Mouse (Mus musculus): ENCODE data around the gene Hint2. TPM values are rescaled to one million over a fixed set of nuclear protein-coding genes. Genes with fewer than 3 reads are reported as not detected.
A peak's percentile ranks its signal among the peaks of the same experiment; 100 is the strongest.

Hint2 gene
- polyA plus RNA-seq, 1 experiment from 2014 or later = 101 TPM

DNA sequence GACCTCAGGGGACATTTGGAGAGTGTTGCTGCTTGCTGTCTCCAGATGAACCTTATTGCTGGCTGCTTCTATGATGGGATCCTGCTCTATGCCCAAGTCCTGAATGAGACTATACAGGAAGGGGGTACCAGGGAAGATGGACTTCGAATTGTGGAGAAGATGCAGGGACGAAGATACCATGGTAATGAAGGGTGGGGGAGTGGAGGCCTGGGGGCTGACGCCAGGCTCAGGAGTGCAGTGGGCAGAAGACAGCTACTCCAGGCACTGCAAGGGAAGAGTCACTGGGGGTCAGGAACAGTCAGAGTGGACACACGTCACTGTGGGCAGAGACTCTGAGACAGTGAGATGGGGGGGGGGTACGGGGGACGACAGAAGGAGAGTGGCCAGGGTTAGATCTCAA, 15.8 kb downstream of the Hint2 start:
- no peak for ATAC-seq (ENCODE audit: insufficient read depth, low FRiP score)
- Histone ChIP-seq H3K9me3 (replicated peaks; ENCODE audit: control insufficient read depth, low read length) (no peaks in the 10 kb centered on the region), H3K27ac (ENCODE audit: low read length) (no peak overlapping the region), H3K4me3 (replicated peaks; ENCODE audit: low read length) (no peak overlapping the region), H3K4me1 (ENCODE audit: control insufficient read depth, insufficient read depth, low read length) (no peaks in the 10 kb centered on the region), H3K9ac (ENCODE audit: low read length) (no peak overlapping the region), H3K27me3 (ENCODE audit: control insufficient read depth, insufficient read depth, low read length) (no peaks in the 10 kb centered on the region), H3K36me3 (ENCODE audit: control insufficient read depth, insufficient read depth, low read length) (no peaks in the 10 kb centered on the region), H3K4me2 (ENCODE audit: low read depth, low read length) (no peak overlapping the region)
- 80% methylated on average over 6 of the region's 6 CpGs for WGBS

DNA sequence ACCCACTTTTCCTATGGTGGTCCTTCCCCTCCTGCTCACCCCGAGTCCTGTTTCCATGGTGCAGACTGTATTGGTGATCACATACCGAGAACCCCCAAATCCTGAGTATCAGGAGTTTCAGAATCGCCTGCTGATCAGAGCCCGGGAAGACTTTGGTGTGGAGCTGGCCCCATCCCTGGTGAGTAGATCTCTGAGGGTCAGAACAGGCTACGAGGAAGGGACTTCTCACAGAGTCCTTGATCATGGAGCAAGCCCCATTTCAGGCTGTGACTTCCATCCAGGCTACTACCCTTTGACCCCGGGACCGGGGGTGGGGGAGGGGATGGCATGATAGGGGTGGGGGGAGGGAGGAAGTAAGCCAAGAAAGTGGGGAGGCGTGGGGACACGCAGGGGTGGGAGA, 16.2 kb downstream of the Hint2 start:
- ATAC-seq (ENCODE audit: insufficient read depth, low FRiP score) = no peak
- WGBS = 73% methylated on average over 9 of the region's 9 CpGs
- Histone ChIP-seq H3K4me1 (ENCODE audit: control insufficient read depth, insufficient read depth, low read length) (no peaks in the 10 kb centered on the region), H3K4me2 (ENCODE audit: low read depth, low read length) (no peak overlapping the region), H3K27me3 (ENCODE audit: control insufficient read depth, insufficient read depth, low read length) (no peaks in the 10 kb centered on the region), H3K27ac (ENCODE audit: low read length) (no peak overlapping the region), H3K9me3 (replicated peaks; ENCODE audit: control insufficient read depth, low read length) (no peaks in the 10 kb centered on the region), H3K36me3 (ENCODE audit: control insufficient read depth, insufficient read depth, low read length) (no peaks in the 10 kb centered on the region), H3K9ac (ENCODE audit: low read length) (no peak overlapping the region), H3K4me3 (replicated peaks; ENCODE audit: low read length) (no peak overlapping the region)

DNA sequence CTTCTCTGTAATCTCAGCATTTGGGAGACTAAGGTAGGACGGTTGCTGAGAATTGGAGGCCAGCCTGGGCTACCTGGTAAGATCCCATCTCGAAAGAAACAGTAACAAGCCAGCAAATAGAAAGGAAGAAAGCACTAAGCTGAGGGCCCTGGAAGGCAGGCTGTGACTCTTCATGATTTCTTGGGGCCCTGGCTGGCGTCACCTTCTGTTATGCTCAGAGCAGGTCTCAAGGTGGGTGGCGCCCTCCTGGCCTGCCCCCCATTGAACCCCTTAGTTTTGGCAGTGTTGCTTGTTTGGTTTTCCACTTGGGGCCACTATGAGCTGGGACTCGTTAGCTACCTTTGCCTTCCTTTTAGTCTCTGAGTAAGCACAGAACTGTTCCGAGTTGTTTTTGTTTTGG, 19.5 kb downstream of the Hint2 start:
- H3K4me2 ChIP-seq (ENCODE audit: low read depth, low read length) = no peak overlapping the region
- WGBS = 71% methylated on average over 6 of the region's 6 CpGs
- no peaks in the 10 kb centered on the region for H3K9me3 ChIP-seq (replicated peaks; ENCODE audit: control insufficient read depth, low read length)
- H3K27me3 ChIP-seq (ENCODE audit: control insufficient read depth, insufficient read depth, low read length) = no peaks in the 10 kb centered on the region
- H3K36me3 ChIP-seq (ENCODE audit: control insufficient read depth, insufficient read depth, low read length) = no peaks in the 10 kb centered on the region
- H3K4me1 ChIP-seq (ENCODE audit: control insufficient read depth, insufficient read depth, low read length) = peaks cover 13% of the 10 kb centered on the region; the same call in 1 of the 2 replicates
- H3K4me3 ChIP-seq (replicated peaks; ENCODE audit: low read length) = no peak overlapping the region
- no peak overlapping the region for H3K27ac ChIP-seq (ENCODE audit: low read length)
- ATAC-seq (ENCODE audit: insufficient read depth, low FRiP score) = no peak
- no peak overlapping the region for H3K9ac ChIP-seq (ENCODE audit: low read length)

DNA sequence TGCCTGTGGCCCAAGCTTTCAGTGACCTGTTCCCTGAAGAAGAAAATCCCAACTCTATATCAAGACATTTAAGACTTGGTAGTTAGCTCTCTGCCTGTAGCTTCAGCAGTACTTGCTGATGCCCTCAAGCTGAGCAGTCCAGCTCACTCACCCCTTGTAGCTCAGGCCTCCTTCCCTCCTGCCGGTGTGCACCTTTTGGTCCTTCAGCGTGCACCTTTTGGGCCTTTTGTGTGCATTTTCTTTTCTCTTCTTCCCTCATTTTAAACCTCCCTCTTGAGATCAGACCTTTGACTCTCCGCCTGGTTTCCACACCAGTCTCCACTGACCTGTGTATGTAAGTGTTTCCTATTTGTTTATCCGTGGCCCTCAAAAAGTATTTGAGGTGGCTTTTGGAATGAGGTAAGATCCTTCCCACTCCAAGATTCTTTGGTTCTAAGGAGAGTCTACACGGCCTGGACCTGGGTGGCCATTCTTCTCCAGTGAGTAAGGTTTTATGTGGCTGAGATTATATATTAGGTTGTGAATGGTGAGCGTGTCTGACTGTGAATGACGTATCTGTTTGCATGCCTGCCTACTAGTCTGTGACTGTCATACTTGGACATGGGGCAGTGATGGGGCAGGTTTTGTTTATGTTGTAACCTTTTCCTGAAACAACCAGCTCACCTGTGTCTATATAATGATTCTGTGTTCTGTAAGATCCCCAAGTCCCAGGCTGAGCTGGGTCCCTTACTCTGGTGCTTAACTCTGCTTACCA, 21.5 kb downstream of the Hint2 start:
- WGBS = 81% methylated on average over 7 of the region's 7 CpGs
- ATAC-seq (ENCODE audit: insufficient read depth, low FRiP score) = no peak
- no peak overlapping the region for H3K9ac ChIP-seq (ENCODE audit: low read length)
- H3K27ac ChIP-seq (ENCODE audit: low read length) = no peak overlapping the region
- H3K27me3 ChIP-seq (ENCODE audit: control insufficient read depth, insufficient read depth, low read length) = no peaks in the 10 kb centered on the region; the same call in 1 of the 2 replicates
- no peaks in the 10 kb centered on the region for H3K36me3 ChIP-seq (ENCODE audit: control insufficient read depth, insufficient read depth, low read length)
- no peaks in the 10 kb centered on the region for H3K9me3 ChIP-seq (replicated peaks; ENCODE audit: control insufficient read depth, low read length)
- no peak overlapping the region for H3K4me2 ChIP-seq (ENCODE audit: low read depth, low read length)
- no peak overlapping the region for H3K4me3 ChIP-seq (replicated peaks; ENCODE audit: low read length)
- H3K4me1 ChIP-seq (ENCODE audit: control insufficient read depth, insufficient read depth, low read length) = peaks cover 21% of the 10 kb centered on the region; the same call in 1 of the 2 replicates

DNA sequence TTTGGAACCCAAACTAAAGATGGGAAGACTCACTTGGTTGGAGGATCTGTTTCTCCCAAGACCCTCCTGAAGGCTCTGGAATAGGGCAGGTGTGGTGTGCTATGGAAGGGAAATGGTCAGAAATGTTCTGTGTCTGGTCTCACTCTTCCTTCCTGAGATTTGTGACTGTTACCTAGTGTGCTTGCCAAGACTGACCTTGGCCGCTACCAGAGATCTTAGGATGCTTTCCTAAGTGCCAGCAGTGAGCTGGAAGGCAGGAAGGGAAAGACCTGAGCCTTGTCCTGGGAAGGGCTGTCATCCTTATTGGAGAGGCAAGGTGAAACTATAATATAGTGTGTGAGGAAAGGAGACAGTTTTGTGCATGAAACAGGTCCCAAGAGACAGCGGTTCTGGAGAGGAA, 22.5 kb downstream of the Hint2 start:
- no peak overlapping the region for H3K4me3 ChIP-seq (replicated peaks; ENCODE audit: low read length)
- H3K9ac ChIP-seq (ENCODE audit: low read length) = 0 out of 2 replicates have a peak overlapping the region, but pooled peaks have one; percentile 8
- no peak overlapping the region for H3K4me2 ChIP-seq (ENCODE audit: low read depth, low read length)
- H3K27me3 ChIP-seq (ENCODE audit: control insufficient read depth, insufficient read depth, low read length) = no peaks in the 10 kb centered on the region; the same call in 1 of the 2 replicates
- ATAC-seq (ENCODE audit: insufficient read depth, low FRiP score) = no peak
- H3K9me3 ChIP-seq (replicated peaks; ENCODE audit: control insufficient read depth, low read length) = no peaks in the 10 kb centered on the region
- peaks cover 21% of the 10 kb centered on the region; the same call in 1 of the 2 replicates for H3K4me1 ChIP-seq (ENCODE audit: control insufficient read depth, insufficient read depth, low read length)
- no peaks in the 10 kb centered on the region for H3K36me3 ChIP-seq (ENCODE audit: control insufficient read depth, insufficient read depth, low read length)
- 92% methylated on average over 2 of the region's 2 CpGs for WGBS
- H3K27ac ChIP-seq (ENCODE audit: low read length) = no peak overlapping the region

DNA sequence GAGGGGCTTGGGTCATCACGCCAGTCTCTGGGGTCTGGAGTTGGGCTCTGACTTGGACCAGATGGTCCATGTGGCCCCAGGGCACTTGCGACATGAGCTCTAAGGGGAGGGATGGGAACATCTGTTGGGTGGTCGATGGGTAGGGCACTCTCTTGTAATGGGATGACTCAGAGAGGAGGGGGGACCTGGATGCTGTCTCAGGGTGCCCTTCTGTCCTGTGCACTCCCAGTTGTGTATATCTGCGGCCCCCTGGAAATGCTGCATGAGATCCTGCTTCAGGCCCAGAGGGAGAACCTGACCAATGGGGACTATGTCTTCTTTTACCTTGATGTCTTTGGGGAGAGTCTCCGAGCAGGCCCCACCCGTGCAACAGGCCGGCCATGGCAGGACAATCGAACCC, 23.0 kb downstream of the Hint2 start:
- H3K4me2 ChIP-seq (ENCODE audit: low read depth, low read length) = 0 out of 2 replicates have a peak overlapping the region, but pooled peaks have one; percentile 23

DNA sequence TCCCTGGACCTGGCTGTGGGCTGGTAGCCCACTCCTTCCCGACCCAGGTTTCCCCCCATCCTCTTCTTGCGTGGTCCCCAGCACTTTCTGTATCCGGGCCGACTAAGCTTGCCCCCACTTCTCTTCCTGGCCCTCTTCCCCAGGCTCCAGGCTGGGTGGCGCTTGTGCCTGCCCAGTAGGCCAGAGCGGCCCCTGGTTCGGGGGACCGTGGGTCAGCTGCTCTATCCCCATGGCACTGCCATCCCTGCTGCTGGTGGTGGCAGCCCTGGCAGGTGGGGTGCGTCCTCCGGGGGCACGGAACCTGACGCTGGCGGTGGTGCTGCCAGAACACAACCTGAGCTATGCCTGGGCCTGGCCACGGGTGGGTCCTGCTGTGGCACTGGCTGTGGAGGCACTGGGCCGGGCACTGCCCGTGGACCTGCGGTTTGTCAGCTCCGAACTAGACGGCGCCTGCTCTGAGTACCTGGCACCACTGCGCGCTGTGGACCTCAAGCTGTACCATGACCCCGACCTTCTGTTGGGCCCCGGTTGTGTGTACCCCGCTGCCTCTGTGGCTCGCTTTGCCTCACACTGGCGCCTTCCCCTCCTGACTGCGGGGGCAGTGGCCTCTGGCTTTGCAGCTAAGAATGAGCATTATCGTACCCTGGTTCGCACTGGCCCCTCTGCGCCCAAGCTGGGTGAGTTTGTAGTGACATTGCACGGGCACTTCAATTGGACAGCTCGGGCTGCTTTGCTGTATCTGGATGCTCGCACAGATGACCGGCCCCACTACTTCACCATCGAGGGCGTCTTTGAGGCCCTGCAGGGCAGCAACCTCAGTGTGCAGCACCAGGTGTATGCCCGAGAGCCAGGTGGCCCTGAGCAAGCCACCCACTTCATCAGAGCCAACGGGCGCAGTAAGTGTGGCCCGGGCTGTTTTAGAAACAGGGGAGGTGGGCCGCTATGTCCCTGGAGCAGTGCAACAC, 24.0 kb downstream of the Hint2 start:
- Histone ChIP-seq H3K4me2 (ENCODE audit: low read depth, low read length) (peak overlapping the region; percentile 78), H3K4me3 (replicated peaks; ENCODE audit: low read length) (peak overlapping the region; percentile 64), H3K9me3 (replicated peaks; ENCODE audit: control insufficient read depth, low read length) (no peaks in the 10 kb centered on the region), H3K4me1 (ENCODE audit: control insufficient read depth, insufficient read depth, low read length) (peaks cover 21% of the 10 kb centered on the region; the same call in 1 of the 2 replicates), H3K36me3 (ENCODE audit: control insufficient read depth, insufficient read depth, low read length) (no peaks in the 10 kb centered on the region), H3K9ac (ENCODE audit: low read length) (peak overlapping the region; percentile 86), H3K27me3 (ENCODE audit: control insufficient read depth, insufficient read depth, low read length) (no peaks in the 10 kb centered on the region; the same call in 1 of the 2 replicates), H3K27ac (ENCODE audit: low read length) (peak overlapping the region; percentile 73; the same call in 1 of the 2 replicates)
- peak; percentile 12 for ATAC-seq (ENCODE audit: insufficient read depth, low FRiP score)
- WGBS = 51% methylated on average over 42 of the region's 42 CpGs

More for the DNA sequence above, 23.0 kb downstream of the Hint2 start:
- peaks cover 21% of the 10 kb centered on the region; the same call in 1 of the 2 replicates for H3K4me1 ChIP-seq (ENCODE audit: control insufficient read depth, insufficient read depth, low read length)
- H3K9ac ChIP-seq (ENCODE audit: low read length) = no peak overlapping the region
- no peak overlapping the region for H3K4me3 ChIP-seq (replicated peaks; ENCODE audit: low read length)
- H3K27ac ChIP-seq (ENCODE audit: low read length) = no peak overlapping the region
- ATAC-seq (ENCODE audit: insufficient read depth, low FRiP score) = no peak
- H3K27me3 ChIP-seq (ENCODE audit: control insufficient read depth, insufficient read depth, low read length) = no peaks in the 10 kb centered on the region; the same call in 1 of the 2 replicates
- 79% methylated on average over 8 of the region's 8 CpGs for WGBS
- H3K36me3 ChIP-seq (ENCODE audit: control insufficient read depth, insufficient read depth, low read length) = no peaks in the 10 kb centered on the region
- no peaks in the 10 kb centered on the region for H3K9me3 ChIP-seq (replicated peaks; ENCODE audit: control insufficient read depth, low read length)

DNA sequence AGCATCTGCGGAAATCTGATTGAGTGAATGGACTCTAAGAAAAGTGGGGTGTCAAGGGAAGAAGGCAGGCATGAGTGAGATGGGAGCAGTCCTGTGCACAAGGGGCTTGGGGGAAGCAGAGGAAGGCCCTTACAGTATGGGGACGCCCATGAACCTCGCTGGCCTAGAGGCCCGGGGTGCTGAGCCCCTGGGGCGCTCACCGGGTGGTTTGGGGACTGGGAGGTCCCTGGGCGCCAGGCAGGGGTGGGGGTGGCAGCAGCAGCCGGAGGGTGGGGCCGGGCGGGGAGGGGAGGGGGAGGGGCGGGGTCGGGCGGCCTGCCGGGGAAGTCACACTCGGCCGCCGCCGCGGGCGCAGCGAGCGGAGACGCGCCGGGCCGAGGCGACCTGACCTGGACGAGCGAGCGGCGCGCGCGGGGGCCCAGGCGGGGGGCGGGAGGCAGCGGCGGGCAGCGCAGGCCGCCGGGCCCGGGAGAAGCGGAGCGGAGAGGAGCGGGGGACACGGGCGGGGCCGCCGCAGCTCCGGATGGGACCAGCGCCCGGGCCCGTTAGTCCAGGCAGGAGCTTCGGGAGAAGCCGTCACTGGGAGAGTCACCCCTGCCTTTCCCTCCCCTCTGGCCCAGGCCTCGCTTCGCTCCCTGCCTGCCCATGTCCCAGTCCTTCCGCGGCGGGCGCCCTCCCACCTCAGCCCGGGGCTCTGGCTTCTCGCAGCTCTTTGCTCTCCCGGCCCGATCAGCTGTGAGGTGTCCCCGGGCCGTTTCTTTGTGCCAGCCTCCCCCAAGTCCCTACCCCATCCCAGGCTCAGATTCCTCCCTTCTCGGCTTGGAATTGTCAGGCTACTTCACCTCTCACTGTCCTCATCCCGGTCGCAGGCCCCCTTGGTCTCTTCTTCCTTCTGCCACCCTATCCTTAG, 25.0 kb downstream of the Hint2 start, which contains the start of gene Npr2:
Npr2 (plus strand) TSS at position 890 of the 910 bp plus-strand sequence.
- peaks cover 21% of the 10 kb centered on the region; the same call in 1 of the 2 replicates for H3K4me1 ChIP-seq (ENCODE audit: control insufficient read depth, insufficient read depth, low read length)
- WGBS = 1% methylated on average over 52 of the region's 70 CpGs
- H3K4me2 ChIP-seq (ENCODE audit: low read depth, low read length) = peak within 1 kb of the TSS; percentile 78
- H3K27me3 ChIP-seq (ENCODE audit: control insufficient read depth, insufficient read depth, low read length) = no peaks in the 10 kb centered on the region; the same call in 1 of the 2 replicates
- H3K27ac ChIP-seq (ENCODE audit: low read length) = peak within 1 kb of the TSS; percentile 73
- no peaks in the 10 kb centered on the region for H3K9me3 ChIP-seq (replicated peaks; ENCODE audit: control insufficient read depth, low read length)
- no peaks in the 10 kb centered on the region for H3K36me3 ChIP-seq (ENCODE audit: control insufficient read depth, insufficient read depth, low read length)
- peak; percentile 62 for ATAC-seq (ENCODE audit: insufficient read depth, low FRiP score)
- H3K9ac ChIP-seq (ENCODE audit: low read length) = peak within 1 kb of the TSS; percentile 86
- peak within 1 kb of the TSS; percentile 64 for H3K4me3 ChIP-seq (replicated peaks; ENCODE audit: low read length)

Data from stomach, embryonic 16.5 days (tissue).